Mouse (Mus musculus) layer of hippocampus, adult 18-20 months (tissue): Measurements from ENCODE around the gene Lrrc47. TPM values are rescaled to one million over a fixed set of nuclear protein-coding genes. Genes with fewer than 3 reads are reported as not detected.

Source experiments
- DNase-seq, 2 experiments: peaks; one replicate each; pipeline ENCODE4 v3.0.0; 2022; ENCODE audit warnings: low spot score in 2 of 2
- long read RNA-seq: library from polyadenylated mRNA; stranded (forward); transcript quantifications from one replicate; pipeline ENCODE4 v2.0.0, GENCODE M21; 2021
- total RNA-seq, 2 experiments: library from RNA; stranded (reverse); gene quantifications; 2 replicates each; pipeline ENCODE4 v1.2.3; 2021

The Lrrc47 gene
- 10 to 100 TPM; 55.6 to 68.0 TPM for total RNA-seq
- long read RNA-seq, transcript Lrrc47-205 (7 exons, 3,468 nt), result major isoform, 53 of 147 reads
- long read RNA-seq, partial matches to known transcripts, result 15 of 147 reads
- long read RNA-seq, other reads (novel, unspliced or antisense), result 79 of 147 reads

DNA sequence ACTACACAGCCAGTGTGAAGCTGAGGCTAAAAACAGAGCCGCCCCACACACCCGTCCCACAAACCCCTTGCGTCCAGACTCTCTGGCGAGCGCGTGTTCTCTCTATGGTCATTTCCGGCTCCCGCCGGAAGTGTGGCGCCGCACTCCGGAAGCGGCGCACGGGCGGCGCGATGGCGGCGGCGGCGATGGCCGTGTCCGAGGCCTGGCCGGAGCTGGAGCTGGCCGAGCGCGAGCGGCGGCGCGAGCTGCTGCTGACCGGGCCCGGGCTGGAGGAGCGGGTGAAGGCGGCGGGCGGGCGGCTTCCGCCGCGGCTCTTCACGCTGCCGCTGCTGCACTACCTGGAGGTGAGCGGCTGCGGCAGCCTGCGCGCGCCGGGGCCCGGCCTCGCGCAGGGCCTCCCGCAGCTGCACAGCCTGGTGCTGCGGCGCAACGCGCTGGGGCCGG, at the start of gene Lrrc47:
Lrrc47 (plus strand) TSS at position 86 of the 444 bp plus-strand sequence.
- peak; percentile 78 to 89 for DNase-seq

DNA sequence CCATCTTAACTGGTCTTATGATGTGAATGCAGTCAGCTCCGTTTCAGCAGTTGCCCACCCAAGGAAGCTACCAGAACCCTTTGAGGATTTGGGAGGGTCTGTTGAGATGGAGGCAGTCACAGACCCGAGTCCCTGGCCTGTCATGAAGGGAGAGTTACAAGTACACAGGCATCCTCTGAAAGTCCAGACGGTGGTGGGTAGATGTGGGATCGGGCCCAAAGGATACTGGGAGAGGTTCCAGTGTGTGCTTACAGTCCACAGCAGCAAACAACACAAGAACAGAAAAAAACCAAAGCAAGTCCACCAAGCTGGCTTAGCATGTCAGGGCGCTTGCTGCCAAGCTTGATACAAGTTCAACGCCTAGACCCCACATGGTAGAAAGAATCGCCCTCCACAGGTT, 48.9 kb upstream of the Lrrc47 start:
- DNase-seq, result peak; percentile 52 to 57

DNA sequence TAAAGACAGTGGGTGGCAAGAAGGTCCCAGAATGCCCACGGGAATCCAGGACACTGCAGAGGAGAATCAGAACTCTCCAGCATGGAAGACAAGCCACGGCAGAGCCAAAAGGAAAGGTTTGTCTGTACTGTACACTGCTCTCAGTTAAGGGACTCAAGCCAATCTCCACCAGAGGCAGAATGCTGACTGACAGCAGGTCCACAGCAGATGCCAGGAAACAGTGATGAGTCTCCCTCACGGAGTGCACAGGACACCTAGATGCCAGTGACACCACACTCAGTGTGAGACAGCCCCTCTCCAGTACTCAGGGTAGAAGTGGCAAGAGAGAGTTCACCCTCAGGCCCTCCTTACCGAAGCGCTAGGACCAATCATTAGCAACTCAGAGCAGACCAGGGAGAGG, 44.9 kb upstream of the Lrrc47 start:
- DNase-seq, result no peak

DNA sequence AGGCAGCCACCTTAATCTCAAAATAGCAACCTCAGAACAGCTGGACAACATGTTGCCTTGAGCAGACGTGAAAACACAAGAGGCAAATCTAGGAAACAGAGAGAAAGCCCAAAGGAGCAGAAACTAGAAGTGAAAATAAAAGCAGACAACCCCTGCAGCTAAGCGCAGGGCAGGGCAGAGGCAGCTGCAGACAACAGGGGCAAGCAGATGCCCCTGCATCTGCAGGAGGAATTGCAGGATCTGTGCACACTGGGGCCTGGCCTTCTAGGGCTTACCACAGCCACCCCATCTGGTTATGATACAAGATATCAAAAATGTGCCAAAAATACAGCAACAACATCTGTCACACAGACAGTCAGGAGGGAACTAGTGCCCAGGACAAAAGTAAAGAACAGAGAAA, 44.0 kb upstream of the Lrrc47 start:
- no peak for DNase-seq

DNA sequence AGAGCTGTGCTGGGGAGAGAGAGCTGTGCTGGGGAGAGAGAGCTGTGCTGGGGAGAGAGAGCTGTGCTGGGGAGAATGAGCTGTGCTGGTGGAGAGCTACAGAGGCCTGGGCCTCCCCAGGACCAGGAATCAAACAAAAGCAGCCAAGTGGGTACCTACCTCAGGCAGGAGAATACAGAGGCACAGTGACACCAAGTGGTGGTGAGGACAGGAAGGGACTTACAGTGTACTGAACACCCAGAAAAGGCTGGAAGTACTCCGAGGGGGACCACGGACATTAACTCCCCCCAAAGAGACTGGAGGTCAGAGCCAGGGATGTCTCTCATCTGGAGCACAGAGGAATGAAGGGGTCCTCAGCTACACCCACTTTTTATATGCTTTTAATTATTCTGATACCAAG, 43.5 kb upstream of the Lrrc47 start:
- DNase-seq, result no peak

DNA sequence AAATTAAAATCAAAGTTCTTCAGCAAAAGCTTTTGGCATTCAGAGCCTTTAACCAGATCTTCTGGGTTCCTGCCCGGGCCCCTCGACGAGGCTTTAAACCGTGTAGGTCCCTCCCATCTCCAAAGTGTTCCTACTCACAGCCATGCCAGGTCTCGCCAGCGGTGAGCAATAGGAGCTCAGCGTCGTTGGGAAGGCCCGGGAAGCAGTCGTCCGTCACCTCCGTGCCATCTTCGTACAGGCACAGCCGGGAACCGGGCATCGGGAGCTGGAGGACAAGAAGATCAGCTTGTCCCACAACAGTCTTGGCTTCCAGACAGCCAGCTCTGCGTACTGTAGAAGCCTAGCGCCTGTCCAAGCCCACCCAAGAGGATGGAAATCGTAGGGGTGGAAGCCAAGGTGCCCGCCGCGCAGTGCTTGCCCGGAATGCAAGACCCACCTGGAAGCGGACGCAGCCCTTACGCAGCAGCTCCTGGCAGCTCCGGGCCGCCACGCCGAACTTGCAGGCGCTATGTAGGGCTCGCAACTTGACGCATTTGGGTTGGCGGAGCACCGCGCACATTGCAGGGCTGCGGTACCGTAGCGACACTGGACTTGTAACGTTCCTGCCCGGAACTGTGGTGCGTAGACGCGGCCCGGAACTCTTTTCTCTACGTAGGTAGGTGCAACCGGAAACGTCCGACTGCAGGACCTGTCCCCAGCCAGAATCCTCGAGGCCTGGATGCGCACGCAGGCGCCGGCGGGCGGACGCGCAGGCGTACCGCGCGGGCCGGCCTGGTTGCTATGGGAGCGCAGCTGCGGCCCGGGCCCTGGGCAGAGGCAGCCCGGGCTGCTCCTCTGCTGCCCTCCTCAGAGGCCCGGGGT, 36.9 kb upstream of the Lrrc47 start, which contains the start of the genes Dffb and Cep104:
Dffb (minus strand) TSS at position 696 of the 861 bp plus-strand sequence.
Cep104 (plus strand) TSS at position 764 of the 861 bp plus-strand sequence.
- DNase-seq, result peak; percentile 92 to 97

DNA sequence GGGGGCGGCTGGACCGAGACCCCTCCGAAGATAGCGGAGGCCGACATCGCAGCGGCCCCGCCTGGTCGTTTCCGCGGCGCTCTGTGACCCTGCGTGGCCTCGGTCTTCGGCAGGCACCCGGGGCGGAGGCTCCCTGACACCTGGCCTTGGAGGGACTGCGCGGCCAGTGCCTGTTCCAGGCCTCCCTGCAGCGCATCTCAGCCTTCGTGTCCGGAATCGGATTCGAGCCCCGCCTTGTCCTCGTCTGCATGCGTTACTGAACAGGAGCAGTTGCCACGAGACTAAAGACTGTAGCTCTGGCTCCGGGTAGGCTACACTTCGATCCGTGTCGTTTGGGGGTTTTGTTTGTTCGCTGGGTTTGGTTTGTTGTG, 36.3 kb upstream of the Lrrc47 start:
- DNase-seq, result no peak

DNA sequence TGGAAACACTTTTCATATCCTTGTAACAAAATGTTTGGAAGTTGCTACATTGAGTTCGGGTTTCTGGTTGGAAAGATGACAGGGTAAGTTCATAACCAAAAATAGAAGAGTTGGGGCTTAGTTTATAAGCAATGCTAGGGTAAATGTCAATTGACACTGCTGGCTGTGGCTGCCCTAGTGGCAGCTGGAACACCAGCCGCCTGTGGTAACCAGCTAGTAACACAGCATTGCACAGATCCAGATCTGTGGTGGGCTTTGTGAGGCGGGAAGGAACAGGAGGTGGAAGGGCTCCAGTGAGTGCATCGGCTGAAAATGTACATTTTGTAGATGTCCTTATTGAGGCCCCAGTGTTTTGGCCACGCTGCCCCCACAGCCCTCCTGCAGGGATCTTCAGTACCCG, 35.8 kb upstream of the Lrrc47 start:
- DNase-seq, result no peak

DNA sequence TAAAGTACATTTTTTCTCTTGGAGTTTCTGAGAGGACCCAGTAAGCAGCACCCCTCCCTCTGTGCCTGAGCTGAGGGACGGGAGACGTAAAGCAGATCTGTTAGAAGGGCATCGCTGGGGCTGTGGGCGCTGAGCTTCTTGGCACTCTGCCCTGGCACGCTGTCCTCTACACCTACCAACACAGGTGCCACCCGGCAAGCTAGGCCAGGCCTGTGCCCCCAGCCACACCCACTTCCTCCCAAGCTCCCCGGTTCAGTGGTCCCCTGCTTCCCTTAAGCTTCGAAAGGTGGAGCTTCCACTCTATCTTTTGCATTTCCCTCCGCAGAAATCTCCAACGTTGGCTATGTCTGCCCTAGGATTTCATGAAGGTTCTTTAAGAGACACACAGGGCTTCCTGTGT, 32.3 kb upstream of the Lrrc47 start:
- DNase-seq, result no peak

DNA sequence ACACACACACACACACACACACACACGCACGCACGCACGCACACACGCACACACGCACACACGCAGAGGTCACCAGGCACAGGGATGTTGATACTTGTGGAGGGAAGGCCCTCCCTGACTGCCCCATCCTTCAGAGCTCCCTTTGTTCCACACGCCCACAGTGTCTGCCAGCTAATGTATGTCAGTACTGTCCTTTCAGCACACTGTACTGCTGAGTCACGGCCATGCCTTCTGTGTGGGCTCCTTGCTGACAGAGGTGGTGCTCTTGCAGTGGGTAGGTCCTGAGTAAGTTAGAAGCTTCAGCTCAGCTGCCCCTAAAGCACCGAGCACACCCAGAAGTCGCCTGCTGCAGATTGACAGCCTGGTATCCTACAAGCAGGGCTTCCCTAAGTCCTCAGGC, 31.1 kb upstream of the Lrrc47 start:
- no peak for DNase-seq

DNA sequence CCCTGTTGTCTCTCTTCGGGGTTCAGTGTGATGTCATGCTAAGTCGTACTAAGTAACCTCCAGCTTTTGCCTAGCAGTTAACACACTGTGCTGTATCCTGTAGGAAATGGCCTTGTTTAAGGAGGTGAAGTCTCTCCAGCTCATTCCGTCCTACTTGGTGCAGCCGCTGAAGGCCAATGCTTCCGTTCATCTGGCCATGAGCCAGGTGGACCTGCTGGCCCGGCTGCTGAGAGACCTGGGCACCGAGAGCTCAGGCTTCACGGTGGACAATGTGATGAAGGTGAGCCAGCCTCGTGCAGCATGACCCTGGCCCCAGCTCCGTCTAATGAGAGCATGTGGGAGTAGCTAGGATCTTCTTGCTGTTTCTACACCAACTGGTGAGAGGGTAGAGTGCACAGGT, 18.8 kb upstream of the Lrrc47 start:
- no peak for DNase-seq

DNA sequence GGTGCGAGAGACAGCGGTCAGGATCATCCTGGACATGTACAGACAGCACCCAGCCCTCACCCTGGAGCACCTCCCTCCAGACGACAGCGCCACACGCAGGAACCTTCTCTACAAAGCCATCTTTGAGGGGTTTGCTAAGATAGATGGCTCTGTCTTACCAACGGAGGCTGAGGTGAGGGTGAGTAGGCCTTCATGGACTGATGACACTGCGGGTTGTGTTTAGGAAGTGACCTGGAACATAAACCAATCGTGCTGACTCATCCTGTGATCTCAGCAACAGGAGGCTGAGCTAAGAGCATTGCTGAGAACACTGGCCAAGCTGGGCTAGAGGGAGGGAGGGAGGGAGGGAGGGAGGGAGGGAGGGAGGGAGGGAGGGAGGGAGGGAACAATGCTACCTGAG, 18.0 kb upstream of the Lrrc47 start:
- no peak for DNase-seq

DNA sequence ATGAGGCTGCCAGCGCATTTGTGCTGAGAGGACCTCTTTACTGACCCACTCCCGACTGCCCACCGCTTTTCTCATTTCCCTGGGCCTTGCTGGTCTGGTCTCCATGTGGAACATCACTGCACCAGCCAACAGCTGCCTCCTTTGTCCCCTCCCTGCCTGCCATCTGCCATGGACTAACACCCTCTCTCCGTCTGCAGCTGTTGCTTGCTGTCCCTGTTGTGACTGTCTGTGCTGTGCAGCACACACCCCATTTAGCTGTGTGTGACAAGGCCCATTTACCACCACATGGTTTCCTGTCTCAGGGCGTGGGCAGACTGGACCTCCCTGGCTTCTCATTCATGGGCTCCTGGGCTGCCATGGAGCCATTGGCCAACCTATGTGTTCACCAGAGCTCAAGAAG, 6.0 kb upstream of the Lrrc47 start:
- DNase-seq, result no peak

DNA sequence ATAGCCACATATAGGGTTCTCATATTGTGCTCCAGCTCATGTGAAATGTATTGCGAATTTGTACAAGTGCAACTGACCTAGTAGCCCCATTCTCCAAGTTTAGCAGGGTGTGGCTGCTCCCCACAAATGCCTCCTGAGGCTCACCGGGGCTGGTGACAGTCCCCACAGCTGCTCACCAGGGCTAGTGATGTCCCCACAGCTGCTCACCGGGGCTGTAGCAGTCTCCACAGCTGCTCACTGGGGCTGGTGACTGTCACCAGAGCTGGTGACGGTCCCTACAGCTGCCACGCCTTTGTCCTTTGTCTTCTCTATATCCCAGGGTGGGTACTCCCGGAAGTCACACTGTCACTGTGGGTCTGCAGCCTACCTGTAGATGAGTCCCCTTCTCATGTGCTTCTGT, 5.3 kb upstream of the Lrrc47 start:
- no peak for DNase-seq

DNA sequence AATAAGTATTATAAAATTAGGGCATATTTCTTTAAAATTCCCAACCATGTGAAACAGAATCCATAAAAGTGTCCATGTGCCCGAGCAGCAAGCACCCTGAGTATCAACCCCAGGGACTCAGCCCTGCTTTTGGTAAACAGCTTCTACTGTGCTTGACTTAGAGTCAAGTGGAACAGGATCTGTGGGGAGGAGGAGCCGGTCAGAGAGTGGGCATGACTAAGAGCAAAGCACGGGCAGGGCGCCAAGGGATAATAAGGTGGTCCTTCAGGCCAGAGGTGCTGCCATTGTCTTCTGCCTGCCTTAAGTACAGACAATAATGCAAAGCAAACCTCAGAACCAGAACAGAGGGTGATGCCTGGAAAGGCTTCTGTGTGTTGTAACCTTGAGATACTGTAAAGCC, 3.8 kb upstream of the Lrrc47 start:
- no peak for DNase-seq

DNA sequence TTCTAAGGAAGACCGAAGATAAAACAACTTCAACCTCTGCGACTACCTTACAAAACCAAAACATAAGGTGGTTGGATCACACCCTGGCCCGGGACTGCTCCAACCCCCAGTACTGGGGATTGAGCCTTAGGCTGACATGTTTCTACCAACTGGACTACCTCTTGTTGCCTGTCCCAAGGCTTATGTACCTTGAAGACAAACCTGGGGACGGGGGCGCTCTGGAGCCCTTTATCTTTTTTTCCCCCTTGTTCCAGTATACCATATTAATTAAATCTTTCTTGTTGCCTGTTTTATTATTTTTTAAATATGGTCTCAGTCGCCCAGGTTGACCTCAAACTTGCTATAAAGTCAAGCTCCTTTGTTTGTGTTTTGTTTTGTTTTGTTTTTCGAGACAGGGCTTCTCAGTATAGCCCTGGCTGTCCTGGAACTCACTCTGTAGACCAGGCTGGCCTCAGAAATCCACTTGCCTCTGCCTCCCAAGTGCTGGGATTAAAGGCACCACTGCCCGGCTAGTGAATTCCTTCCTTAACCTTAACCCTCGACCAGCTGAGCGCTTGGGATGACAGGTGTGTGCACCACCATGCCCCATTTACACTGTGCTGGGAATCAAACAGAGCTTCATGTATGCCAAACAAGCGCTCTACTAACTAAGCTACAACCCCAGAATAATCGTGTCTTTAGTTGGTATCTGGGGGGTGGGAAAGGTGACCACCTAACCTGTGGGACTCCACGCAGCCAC, 455 bp upstream of the Lrrc47 start:
- DNase-seq, result no peak

DNA sequence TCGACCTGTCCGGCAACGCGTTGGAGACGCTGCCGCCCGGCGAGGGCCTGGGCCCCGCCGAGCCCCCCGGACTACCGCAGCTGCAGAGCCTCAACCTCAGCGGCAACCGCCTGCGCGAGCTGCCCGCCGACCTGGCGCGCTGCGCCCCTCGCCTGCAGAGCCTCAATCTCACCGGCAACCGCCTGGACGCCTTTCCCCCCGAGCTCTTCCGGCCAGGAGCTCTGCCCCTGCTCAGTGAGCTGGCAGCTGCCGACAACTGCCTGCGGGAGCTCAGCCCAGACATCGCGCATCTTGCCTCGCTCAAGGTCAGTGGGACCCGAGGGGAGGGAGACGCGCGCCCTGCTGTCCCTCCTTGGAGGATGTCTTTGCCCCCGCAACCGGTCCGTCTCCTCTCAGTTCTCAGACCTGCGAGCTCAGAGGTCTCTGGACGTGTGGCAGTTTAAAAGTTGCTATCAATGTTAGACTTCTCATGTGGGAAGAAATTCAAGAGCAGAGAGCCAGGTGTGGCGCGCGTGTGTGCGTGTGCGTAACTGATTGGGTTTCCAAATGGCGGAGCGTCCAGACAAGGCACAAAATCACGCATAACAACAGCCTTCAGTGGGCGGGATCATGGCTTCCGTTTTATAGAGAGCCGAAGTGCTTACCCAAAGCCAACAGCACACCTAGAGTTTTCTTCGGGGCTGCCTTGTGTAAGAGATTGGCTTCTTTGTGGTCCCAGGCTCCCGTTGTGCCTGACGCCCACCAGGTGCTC, 776 bp downstream of the Lrrc47 start:
- no peak for DNase-seq

DNA sequence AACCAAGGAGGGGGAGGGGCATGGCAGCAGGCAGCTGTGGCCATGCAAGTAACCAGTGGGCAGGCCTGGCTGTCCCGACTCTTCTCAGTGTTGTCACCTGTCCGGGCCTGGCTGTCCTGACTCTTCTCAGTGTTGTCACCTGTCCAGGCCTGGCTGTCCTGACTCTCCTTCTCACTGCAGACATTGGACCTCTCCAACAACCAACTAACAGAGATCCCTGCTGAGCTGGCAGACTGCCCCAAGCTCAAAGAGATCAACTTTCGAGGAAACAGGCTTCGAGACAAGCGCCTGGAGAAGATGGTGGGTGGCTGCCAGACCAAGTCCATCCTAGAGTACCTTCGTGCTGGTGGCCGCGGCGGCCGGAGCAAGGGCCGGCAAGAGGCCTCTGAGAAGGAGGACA, 3.9 kb downstream of the Lrrc47 start:
- DNase-seq, result no peak

DNA sequence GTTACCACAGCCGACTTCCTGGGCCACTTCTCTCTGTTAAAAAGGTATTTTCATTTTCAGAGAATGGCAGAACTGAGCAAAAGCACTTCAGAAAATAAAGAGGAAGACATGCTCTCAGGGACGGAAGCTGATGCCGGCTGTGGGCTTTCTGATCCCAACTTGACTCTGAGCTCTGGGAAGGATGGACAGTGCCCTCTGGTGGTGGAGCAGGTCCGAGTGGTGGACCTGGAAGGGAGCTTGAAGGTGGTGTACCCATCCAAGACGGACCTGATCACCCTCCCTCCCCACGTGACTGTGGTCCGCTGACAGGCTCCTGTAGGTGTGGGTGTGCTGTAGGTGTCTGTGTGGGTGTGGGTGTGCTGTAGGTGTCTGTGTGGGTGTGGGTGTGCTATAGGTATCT, 8.0 kb downstream of the Lrrc47 start:
- peak in 1 of 2 experiments; percentile 53 for DNase-seq

DNA sequence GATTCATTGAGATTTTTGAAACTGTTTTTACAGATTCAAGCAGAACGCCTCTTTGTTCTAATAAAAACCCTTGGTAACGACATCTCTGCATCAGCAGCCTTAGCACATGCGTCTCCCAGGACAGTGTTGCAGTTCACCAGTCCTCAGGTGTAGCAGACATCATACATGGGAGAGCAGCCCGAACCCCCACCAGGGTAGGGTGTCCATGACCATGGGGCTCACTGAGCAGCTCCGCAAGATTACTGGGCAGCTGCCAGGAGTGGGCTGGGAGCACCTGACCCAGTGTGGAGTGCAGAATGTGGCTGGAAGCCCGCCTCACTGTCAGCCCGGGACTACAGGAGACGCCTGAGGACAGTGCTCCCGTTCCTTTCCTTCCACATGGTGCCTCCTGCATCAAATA, 9.9 kb downstream of the Lrrc47 start:
- no peak for DNase-seq

DNA sequence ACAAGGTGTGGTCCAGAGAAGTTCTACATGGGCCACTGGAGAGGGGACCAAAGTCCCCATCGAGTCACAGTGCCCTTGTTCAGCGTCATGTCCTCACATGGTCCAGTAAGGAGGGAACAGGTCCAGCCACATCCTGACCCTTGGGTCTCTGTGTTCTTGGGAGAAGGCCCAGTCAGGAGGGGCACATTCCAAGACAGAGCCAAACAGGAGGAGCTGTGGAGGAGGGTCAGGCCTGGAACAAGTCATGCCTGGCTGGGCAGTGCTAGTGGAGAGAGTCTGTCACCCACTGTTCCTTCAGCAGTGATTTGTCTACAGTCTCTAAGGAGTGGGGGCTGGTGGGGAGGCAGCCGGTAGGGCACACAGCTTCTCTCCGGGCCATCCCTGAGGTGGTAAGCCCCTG, 10.9 kb downstream of the Lrrc47 start:
- no peak for DNase-seq
